Mouse (Mus musculus): Measurements from ENCODE around the gene Prrx2. TPM values are rescaled to one million over a fixed set of nuclear protein-coding genes. Genes with fewer than 3 reads are reported as not detected.
"Not testable (repeated sequence)": the region's sequence is repeated elsewhere in the genome, so short reads cannot be mapped to it uniquely, and the experiment has no call there.

Gene Prrx2
- polyA plus RNA-seq, 1 experiment from 2014 or later: 15.3 TPM

GRCm38 (mm10) chr2:30927844-30928628 lies 93.3 kb downstream of the Prrx2 start:
- Histone ChIP-seq H3K4me3 (ENCODE audit: low read length) (no peak overlapping the region), H3K4me1 (ENCODE audit: control insufficient read depth, insufficient read depth, low read length) (peaks cover 24% of the 10 kb centered on the region; the same call in 1 of the 2 replicates), H3K4me2 (replicated peaks; ENCODE audit: low read depth, low read length) (no peak overlapping the region), H3K27me3 (ENCODE audit: control insufficient read depth, insufficient read depth, low read length) (no peaks in the 10 kb centered on the region), H3K27ac (ENCODE audit: low read depth, low read length) (no peak overlapping the region), H3K9ac (ENCODE audit: low read depth, low read length) (no peak overlapping the region), H3K9me3 (ENCODE audit: control insufficient read depth, low read length) (no peaks in the 10 kb centered on the region), H3K36me3 (ENCODE audit: control insufficient read depth, insufficient read depth, low read length) (no peaks in the 10 kb centered on the region)
- WGBS: 29% methylated on average over 14 of the region's 14 CpGs
- peak; percentile 68; the same call in 1 of the 2 replicates for ATAC-seq (ENCODE audit: low FRiP score, low TSS enrichment)

GRCm38 (mm10) chr2:30928893-30929482 lies 94.2 kb downstream of the Prrx2 start:
- H3K9ac ChIP-seq (ENCODE audit: low read depth, low read length): no peak overlapping the region
- peaks cover 24% of the 10 kb centered on the region; the same call in 1 of the 2 replicates for H3K4me1 ChIP-seq (ENCODE audit: control insufficient read depth, insufficient read depth, low read length)
- no peaks in the 10 kb centered on the region for H3K9me3 ChIP-seq (ENCODE audit: control insufficient read depth, low read length)
- no peak overlapping the region for H3K27ac ChIP-seq (ENCODE audit: low read depth, low read length)
- no peaks in the 10 kb centered on the region for H3K36me3 ChIP-seq (ENCODE audit: control insufficient read depth, insufficient read depth, low read length)
- H3K27me3 ChIP-seq (ENCODE audit: control insufficient read depth, insufficient read depth, low read length): no peaks in the 10 kb centered on the region
- peak overlapping the region; percentile 41 for H3K4me2 ChIP-seq (replicated peaks; ENCODE audit: low read depth, low read length)
- WGBS: 19% methylated on average over 12 of the region's 12 CpGs
- peak overlapping the region; percentile 14; the same call in 1 of the 2 replicates for H3K4me3 ChIP-seq (ENCODE audit: low read length)
- peak; percentile 41; the same call in 1 of the 2 replicates for ATAC-seq (ENCODE audit: low FRiP score, low TSS enrichment)

GRCm38 (mm10) chr2:30929483-30930045 lies 94.8 kb downstream of the Prrx2 start, which contains the start of gene Ptges:
Gene Ptges (minus strand): TSS chr2:30929863.
- Histone ChIP-seq H3K27me3 (ENCODE audit: control insufficient read depth, insufficient read depth, low read length) (no peaks in the 10 kb centered on the region), H3K4me3 (ENCODE audit: low read length) (peak within 1 kb of the TSS; percentile 14), H3K4me2 (replicated peaks; ENCODE audit: low read depth, low read length) (peak within 1 kb of the TSS; percentile 41), H3K9ac (ENCODE audit: low read depth, low read length) (no peak within 1 kb of the TSS), H3K36me3 (ENCODE audit: control insufficient read depth, insufficient read depth, low read length) (no peaks in the 10 kb centered on the region), H3K27ac (ENCODE audit: low read depth, low read length) (no peak within 1 kb of the TSS), H3K9me3 (ENCODE audit: control insufficient read depth, low read length) (no peaks in the 10 kb centered on the region), H3K4me1 (ENCODE audit: control insufficient read depth, insufficient read depth, low read length) (peaks cover 24% of the 10 kb centered on the region; the same call in 1 of the 2 replicates)
- WGBS: 2% methylated on average over 23 of the region's 23 CpGs
- peak; percentile 48 for ATAC-seq (ENCODE audit: low FRiP score, low TSS enrichment)

- WGBS: 78% methylated on average over 2 of the region's 2 CpGs
- H3K4me1 ChIP-seq (ENCODE audit: control insufficient read depth, insufficient read depth, low read length): peaks cover 24% of the 10 kb centered on the region; the same call in 1 of the 2 replicates
- H3K27me3 ChIP-seq (ENCODE audit: control insufficient read depth, insufficient read depth, low read length); H3K4me2 ChIP-seq (replicated peaks; ENCODE audit: low read depth, low read length); H3K9me3 ChIP-seq (ENCODE audit: control insufficient read depth, low read length); H3K4me3 ChIP-seq (ENCODE audit: low read length); H3K9ac ChIP-seq (ENCODE audit: low read depth, low read length); H3K27ac ChIP-seq (ENCODE audit: low read depth, low read length); ATAC-seq (ENCODE audit: low FRiP score, low TSS enrichment); H3K36me3 ChIP-seq (ENCODE audit: control insufficient read depth, insufficient read depth, low read length): not testable (repeated sequence)
Observed at GRCm38 (mm10) chr2:30930846-30931245, 96.1 kb downstream of the Prrx2 start.

Other genes with a start within 250 kb of the Prrx2 start
- 0.91 and 1.7 TPM in 2 replicates for gene Cstad, start 239.9 kb upstream of the Prrx2 start, polyA plus RNA-seq (2014; fragmentation: Nextera tagmentation; extraction: Ambion mirVana)
- gene 1700001O22Rik, start 31.3 kb upstream of the Prrx2 start, polyA plus RNA-seq (2014; fragmentation: Nextera tagmentation; extraction: Ambion mirVana): 3.8 and 4.2 TPM in 2 replicates
- 95.6 and 101 TPM in 2 replicates for gene Ntmt1, start 27.1 kb upstream of the Prrx2 start, polyA plus RNA-seq (2014; fragmentation: Nextera tagmentation; extraction: Ambion mirVana)
- 29.7 and 33.3 TPM in 2 replicates for gene Asb6, start 4.6 kb upstream of the Prrx2 start, polyA plus RNA-seq (2014; fragmentation: Nextera tagmentation; extraction: Ambion mirVana)
- gene Ptges, start 94.9 kb downstream of the Prrx2 start, polyA plus RNA-seq (2014; fragmentation: Nextera tagmentation; extraction: Ambion mirVana): 6.1 and 7.2 TPM in 2 replicates
- gene Tor1b, start 118.0 kb downstream of the Prrx2 start, polyA plus RNA-seq (2014; fragmentation: Nextera tagmentation; extraction: Ambion mirVana): 31.0 and 39.3 TPM in 2 replicates
- gene Tor1a, start 133.0 kb downstream of the Prrx2 start, polyA plus RNA-seq (2014; fragmentation: Nextera tagmentation; extraction: Ambion mirVana): 71.8 and 80.6 TPM in 2 replicates
- 48.7 and 52.7 TPM in 2 replicates for gene BC005624, start 147.2 kb downstream of the Prrx2 start, polyA plus RNA-seq (2014; fragmentation: Nextera tagmentation; extraction: Ambion mirVana)
- 8.7 and 12.5 TPM in 2 replicates for gene Usp20, start 147.3 kb downstream of the Prrx2 start, polyA plus RNA-seq (2014; fragmentation: Nextera tagmentation; extraction: Ambion mirVana)

Measured in kidney, embryonic 14.5 days (tissue).